Mouse (Mus musculus) MEL (cell line): ENCODE data around the gene Cstf2t.

Source experiments
- CTCF ChIP-seq, 3 experiments: IDR thresholded peaks in 2 of 3; conservative IDR thresholded peaks in 1 of 3; 2 replicates each; pipeline ENCODE4 v1.5.1; 2011 to 2012; ENCODE audit warnings: low read length in 3 of 3, low read depth in 2 of 3, mild to moderate bottlenecking in 2 of 3, improper control_type of control experiment in 1 of 3, inconsistent platforms in 1 of 3, mixed read lengths in 1 of 3, moderate library complexity in 1 of 3; ENCODE audit not compliant: control insufficient read depth in 1 of 3, insufficient read depth in 1 of 3, poor library complexity in 1 of 3, severe bottlenecking in 1 of 3
- UBTF ChIP-seq: IDR thresholded peaks from 2 replicates; pipeline ENCODE4 v1.6.1; 2012; ENCODE audit warnings: low read depth, mild to moderate bottlenecking, inconsistent platforms, low read length, improper control_type of control experiment, moderate library complexity, borderline replicate concordance; ENCODE audit not compliant: insufficient read depth

- no peak for TF ChIP-seq CTCF (IDR thresholded peaks at IDR 0.05 in 2 of 3, conservative IDR thresholded peaks at IDR 0.05 in 1 of 3; ENCODE audit: control insufficient read depth in 1 of 3, insufficient read depth in 1 of 3, low read depth in 2 of 3, low read length in 3 of 3, poor library complexity in 1 of 3, severe bottlenecking in 1 of 3)
- no peak for TF ChIP-seq UBTF
These were observed 1.1 kb downstream of the Cstf2t start for GRCm38 (mm10) chr19:31083761-31084160.
